Mouse (Mus musculus) olfactory bulb, adult 2 months (tissue): Measurements from ENCODE around the gene Lpar1. TPM values are rescaled to one million over a fixed set of nuclear protein-coding genes. Genes with fewer than 3 reads are reported as not detected.
A peak's percentile ranks its signal among the peaks of the same experiment; 100 is the strongest.

Experiments used
- H3K27ac ChIP-seq: fragments of 200-500 bp; 2 replicates; pipeline ENCODE4 v1.5.1; 2012; ENCODE audit warnings: low read depth, low read length; ENCODE audit not compliant: insufficient read depth
- H3K4me1 ChIP-seq: fragments of 200-500 bp; 2 replicates; pipeline ENCODE4 v1.6.1; 2012; ENCODE audit warnings: low read length; ENCODE audit not compliant: control insufficient read depth, insufficient read depth
- H3K4me3 ChIP-seq: fragments of 200-500 bp; 2 replicates; pipeline ENCODE4 v1.5.1; 2012; ENCODE audit warnings: mild to moderate bottlenecking, low read depth, low read length, moderate library complexity; ENCODE audit not compliant: insufficient read depth
- CTCF ChIP-seq: fragments of 200-500 bp; IDR thresholded peaks from 2 replicates; pipeline ENCODE4 v1.5.1; 2012; ENCODE audit warnings: low read depth, mild to moderate bottlenecking, low read length, moderate library complexity; ENCODE audit not compliant: insufficient read depth
- POLR2A ChIP-seq: fragments of 200-500 bp; IDR thresholded peaks from 2 replicates; pipeline ENCODE4 v1.6.1; 2012; ENCODE audit warnings: mild to moderate bottlenecking, low read depth, low read length, moderate library complexity; ENCODE audit not compliant: insufficient read depth
- WGBS: fragments of 180-500 bp; shearing (Covaris S2); methylation state at CpG from one replicate; pipeline ENCODE4 v1.1.7; 2018; 5-methylcytosine and 5-hydroxymethylcytosine counted together
- polyA plus RNA-seq: library from polyadenylated mRNA; stranded (reverse); fragments of >200 nt; gene quantifications from 2 replicates; pipeline ENCODE4 v1.2.4, GENCODE M21; 2012; ENCODE audit warnings: low replicate concordance; ENCODE audit not compliant: missing spikeins, insufficient read depth, insufficient read length

Gene Lpar1
- polyA plus RNA-seq: not detected in 2 replicates

GRCm38 (mm10) chr4:58553631-58554358 is at the start of gene Lpar1:
Gene Lpar1, minus strand, starts transcription at chr4:58553898.
- peaks cover 8% of the 10 kb centered on the region for H3K4me1 ChIP-seq
- no peak for TF ChIP-seq POLR2A
- no peak within 1 kb of the TSS for H3K27ac ChIP-seq
- 10% methylated on average over 19 of the region's 19 CpGs for WGBS
- peak within 1 kb of the TSS; percentile 55 for H3K4me3 ChIP-seq

GRCm38 (mm10) chr4:58585942-58586341 is 32.2 kb upstream of the Lpar1 start:
- no peak overlapping the region for H3K27ac ChIP-seq
- no peaks in the 10 kb centered on the region for H3K4me1 ChIP-seq
- no peak overlapping the region for H3K4me3 ChIP-seq
- WGBS: 27% methylated on average over 2 of the region's 2 CpGs
- no peak for TF ChIP-seq POLR2A
- TF ChIP-seq CTCF: no peak

GRCm38 (mm10) chr4:58581191-58581590 is 27.5 kb upstream of the Lpar1 start:
- TF ChIP-seq POLR2A (no peak), CTCF (no peak)
- H3K27ac ChIP-seq: no peak overlapping the region
- WGBS: 85% methylated on average over 7 of the region's 7 CpGs
- no peak overlapping the region for H3K4me3 ChIP-seq
- no peaks in the 10 kb centered on the region for H3K4me1 ChIP-seq

- TF ChIP-seq CTCF: no peak
- no peak for TF ChIP-seq POLR2A
- no peak overlapping the region for H3K4me3 ChIP-seq
- no peak overlapping the region for H3K27ac ChIP-seq
- WGBS: 95% methylated on average over 5 of the region's 5 CpGs
- H3K4me1 ChIP-seq: no peaks in the 10 kb centered on the region
Measured at GRCm38 (mm10) chr4:58580516-58580915, 26.8 kb upstream of the Lpar1 start.

- 77% methylated on average over 10 of the region's 10 CpGs for WGBS
- TF ChIP-seq CTCF: no peak
- TF ChIP-seq POLR2A: no peak
- H3K4me1 ChIP-seq: no peaks in the 10 kb centered on the region
Measured at GRCm38 (mm10) chr4:58580098-58580497, 26.4 kb upstream of the Lpar1 start.

GRCm38 (mm10) chr4:58578488-58578887 is 24.8 kb upstream of the Lpar1 start:
- Histone ChIP-seq H3K4me1 (no peaks in the 10 kb centered on the region), H3K4me3 (no peak overlapping the region), H3K27ac (no peak overlapping the region)
- 70% methylated on average over 2 of the region's 2 CpGs for WGBS
- TF ChIP-seq POLR2A (no peak), CTCF (no peak)

More at GRCm38 (mm10) chr4:58580098-58580497, 26.4 kb upstream of the Lpar1 start:
- no peak overlapping the region for H3K4me3 ChIP-seq
- H3K27ac ChIP-seq: no peak overlapping the region

GRCm38 (mm10) chr4:58577382-58578048 is 23.8 kb upstream of the Lpar1 start:
- no peak overlapping the region for H3K4me3 ChIP-seq
- no peaks in the 10 kb centered on the region for H3K4me1 ChIP-seq
- TF ChIP-seq POLR2A: no peak
- TF ChIP-seq CTCF: no peak
- WGBS: 62% methylated on average over 5 of the region's 5 CpGs
- H3K27ac ChIP-seq: no peak overlapping the region

GRCm38 (mm10) chr4:58575831-58576230 is 22.1 kb upstream of the Lpar1 start:
- no peak overlapping the region for H3K27ac ChIP-seq
- WGBS: 95% methylated on average over 6 of the region's 6 CpGs
- no peak for TF ChIP-seq CTCF
- TF ChIP-seq POLR2A: no peak
- no peaks in the 10 kb centered on the region for H3K4me1 ChIP-seq
- no peak overlapping the region for H3K4me3 ChIP-seq

- Histone ChIP-seq H3K4me3 (no peak overlapping the region), H3K4me1 (no peaks in the 10 kb centered on the region), H3K27ac (no peak overlapping the region)
- 75% methylated on average over 6 of the region's 6 CpGs for WGBS
- TF ChIP-seq POLR2A (no peak), CTCF (no peak)
Measured at GRCm38 (mm10) chr4:58574024-58574423, 20.3 kb upstream of the Lpar1 start.
